In genomic region chr19:7070775-7071174, GRCm38 (mm10) we compare ENCODE assay signal across 12 mouse cellular contexts. TPM values are rescaled to one million over a fixed set of nuclear protein-coding genes. Genes with fewer than 3 reads are reported as not detected.
DNase-seq lines count a peak whose midpoint lies in the region; ATAC-seq and TF ChIP-seq lines count a peak whose summit lies in the region.
"Had no signal": no experiment of that assay in that cellular context is flagged by ENCODE, and none has a peak within 500 bp of the region (broad histone marks: within the 10 kb centered on the region; RNA-seq: fewer than 3 reads in every experiment).

No protein-coding gene starts in this region.

- no peak overlapping the region for H3K9ac ChIP-seq in heart, embryonic 12.5 days
- no peak overlapping the region for H3K9ac ChIP-seq in heart, adult 2 months (ENCODE audit: low read depth, low read length)
- H3K9ac ChIP-seq in midbrain, embryonic 11.5 days (ENCODE audit: low read length): peak overlapping the region; percentile 13

- DNase-seq in heart, adult 2 months: no peak
- peak; percentile 43 for DNase-seq in retina, postnatal 1 day
- DNase-seq in retina, embryonic 14.5 days (ENCODE audit: low spot score): no peak
- DNase-seq in midbrain, embryonic 11.5 days (ENCODE audit: low spot score, missing footprints): no peak
- DNase-seq in cerebellum, adult 2 months: no peak
- no peak for DNase-seq in thymus, postnatal 10 days (ENCODE audit: low spot score in 2 of 2)
- no peak for DNase-seq in spleen, adult 12 weeks (ENCODE audit: low spot score)
- DNase-seq: adrenal gland, postnatal 36 days; cerebellum, adult 9-11 months; kidney, adult 8-10 months had no signal

- no peak for TF ChIP-seq EP300 in heart, adult 2 months (IDR thresholded peaks at IDR 0.05; ENCODE audit: insufficient read depth, low read depth, low read length)

- H3K79me2 ChIP-seq in heart, adult 2 months (replicated peaks; ENCODE audit: control insufficient read depth, insufficient read depth, low read length): no peaks in the 10 kb centered on the region

- H3K4me3 ChIP-seq in heart, embryonic 12.5 days: no peak overlapping the region
- H3K4me3 ChIP-seq in heart, adult 2 months: no peak overlapping the region
- no peak overlapping the region for H3K4me3 ChIP-seq in midbrain, embryonic 11.5 days (ENCODE audit: low read depth, low read length)
- no peak overlapping the region for H3K4me3 ChIP-seq in cerebellum, adult 2 months (replicated peaks; ENCODE audit: insufficient read depth, low read depth, low read length)

- ATAC-seq in heart, embryonic 12.5 days (ENCODE audit: insufficient number of reproducible peaks, low FRiP score): no peak
- ATAC-seq in midbrain, embryonic 11.5 days (ENCODE audit: low FRiP score): no peak

- H3K36me3 ChIP-seq in heart, embryonic 12.5 days: no peaks in the 10 kb centered on the region
- H3K36me3 ChIP-seq in heart, adult 2 months (ENCODE audit: control insufficient read depth, insufficient read depth, low read length): no peaks in the 10 kb centered on the region
- H3K36me3 ChIP-seq in midbrain, embryonic 11.5 days (ENCODE audit: control insufficient read depth, insufficient read depth, low read length): no peaks in the 10 kb centered on the region

- no peak for TF ChIP-seq POLR2A in heart, adult 2 months (IDR thresholded peaks at IDR 0.05; ENCODE audit: insufficient read depth, low read depth, low read length)
- TF ChIP-seq POLR2A in cerebellum, adult 2 months (IDR thresholded peaks at IDR 0.05; ENCODE audit: borderline replicate concordance, insufficient read depth, low read length): no peak

- intact Hi-C loops in heart, adult 2 months (cut with DNase I): no loop called here

- H3K4me1 ChIP-seq in heart, embryonic 12.5 days (replicated peaks): peaks cover 42% of the 10 kb centered on the region
- H3K4me1 ChIP-seq in heart, adult 2 months (ENCODE audit: control insufficient read depth, insufficient read depth, low read length): peaks cover 1% of the 10 kb centered on the region; the same call in 1 of the 2 replicates
- H3K4me1 ChIP-seq in midbrain, embryonic 11.5 days (ENCODE audit: control insufficient read depth, insufficient read depth, low read length): peaks cover 70% of the 10 kb centered on the region
- H3K4me1 ChIP-seq in cerebellum, adult 2 months (ENCODE audit: control insufficient read depth, insufficient read depth, low read length): peaks cover 36% of the 10 kb centered on the region

- TF ChIP-seq CTCF in heart, adult 2 months (IDR thresholded peaks at IDR 0.05): no peak
- TF ChIP-seq CTCF in cerebellum, adult 2 months (IDR thresholded peaks at IDR 0.05; ENCODE audit: borderline replicate concordance, insufficient read depth, low read depth, low read length): no peak

- peaks cover 41% of the 10 kb centered on the region for H3K27me3 ChIP-seq in heart, embryonic 12.5 days (replicated peaks)
- no peaks in the 10 kb centered on the region for H3K27me3 ChIP-seq in heart, adult 2 months (ENCODE audit: control insufficient read depth, insufficient read depth, low read length)
- H3K27me3 ChIP-seq in midbrain, embryonic 11.5 days (ENCODE audit: control insufficient read depth, insufficient read depth, low read length): peaks cover 27% of the 10 kb centered on the region
- H3K27me3 ChIP-seq in cerebellum, adult 2 months (ENCODE audit: control insufficient read depth, insufficient read depth, low read length): no peaks in the 10 kb centered on the region

- no peaks in the 10 kb centered on the region for H3K9me3 ChIP-seq in heart, embryonic 12.5 days (replicated peaks)
- no peaks in the 10 kb centered on the region for H3K9me3 ChIP-seq in midbrain, embryonic 11.5 days (ENCODE audit: control insufficient read depth, low read length)

- WGBS in heart, embryonic 12.5 days: 24% methylated on average over 4 of the region's 4 CpGs
- WGBS in heart, adult 2 months: 47% methylated on average over 4 of the region's 4 CpGs
- WGBS in midbrain, embryonic 11.5 days: 3% methylated on average over 4 of the region's 4 CpGs
- 77% methylated on average over 4 of the region's 4 CpGs for WGBS in cerebellum, adult 2 months

- H3K4me2 ChIP-seq in heart, embryonic 12.5 days: peak overlapping the region; percentile 62
- H3K4me2 ChIP-seq in midbrain, embryonic 11.5 days: peak overlapping the region; percentile 32

- H3K27ac ChIP-seq in heart, embryonic 12.5 days (ENCODE audit: poor library complexity, severe bottlenecking): no peak overlapping the region
- no peak overlapping the region for H3K27ac ChIP-seq in heart, adult 2 months
- H3K27ac ChIP-seq in midbrain, embryonic 11.5 days (ENCODE audit: low read depth, low read length): peak overlapping the region; percentile 85
- H3K27ac ChIP-seq in cerebellum, adult 2 months (ENCODE audit: insufficient read depth, low read length): no peak overlapping the region

RNA-seq across cellular contexts. Expression of gene Macrod1, which starts 14.2 kb away (rescaled TPM):
- 29.0 and 30.0 TPM in 2 replicates for polyA plus RNA-seq in heart, embryonic 12.5 days (2016; fragmentation: Nextera tagmentation; extraction: Ambion mirVana)
- 100 to 1,000 TPM; 262 to 309 TPM for total RNA-seq in heart, adult 2 months (2021)
- polyA plus RNA-seq in heart, adult 2 months (2012; rRNA removed): 260 and 278 TPM in 2 replicates
- 2.2 and 3.0 TPM in 2 replicates for polyA plus RNA-seq in midbrain, embryonic 11.5 days (2014; fragmentation: Nextera tagmentation; extraction: Ambion mirVana)
- polyA plus RNA-seq in cerebellum, adult 2 months (2012; rRNA removed): 30.8 and 33.8 TPM in 2 replicates

RNA-seq across cellular contexts. Expression of gene Stip1, which starts 31.0 kb away (rescaled TPM):
- polyA plus RNA-seq in heart, embryonic 12.5 days (2016; fragmentation: Nextera tagmentation; extraction: Ambion mirVana): 228 and 236 TPM in 2 replicates
- 100 to 1,000 TPM; 117 to 121 TPM for total RNA-seq in heart, adult 2 months (2021)
- polyA plus RNA-seq in heart, adult 2 months (2012; rRNA removed): 49.9 and 80.2 TPM in 2 replicates
- 410 and 416 TPM in 2 replicates for polyA plus RNA-seq in midbrain, embryonic 11.5 days (2014; fragmentation: Nextera tagmentation; extraction: Ambion mirVana)
- 215 and 217 TPM in 2 replicates for polyA plus RNA-seq in cerebellum, adult 2 months (2012; rRNA removed)

RNA-seq across cellular contexts. Expression of gene Flrt1, which starts 34.8 kb away (rescaled TPM):
- 0.81 and 0.87 TPM in 2 replicates for polyA plus RNA-seq in heart, embryonic 12.5 days (2016; fragmentation: Nextera tagmentation; extraction: Ambion mirVana)
- 1 to 10 TPM; 1.1 to 1.2 TPM for total RNA-seq in heart, adult 2 months (2021)
- 0.84 and 0.94 TPM in 2 replicates for polyA plus RNA-seq in heart, adult 2 months (2012; rRNA removed)
- polyA plus RNA-seq in midbrain, embryonic 11.5 days (2014; fragmentation: Nextera tagmentation; extraction: Ambion mirVana): 7.5 and 8.2 TPM in 2 replicates
- 5.4 and 6.2 TPM in 2 replicates for polyA plus RNA-seq in cerebellum, adult 2 months (2012; rRNA removed)
- total RNA-seq: megakaryocyte progenitor cell, adult 5-6 weeks had no signal

RNA-seq across cellular contexts. Expression of gene Fermt3, which starts 51.5 kb away (rescaled TPM):
- 9.3 and 11.7 TPM in 2 replicates for polyA plus RNA-seq in heart, embryonic 12.5 days (2016; fragmentation: Nextera tagmentation; extraction: Ambion mirVana)
- total RNA-seq in heart, adult 2 months (2021): 1 to 10 TPM; 5.2 to 9.0 TPM
- 4.7 and 7.8 TPM in 2 replicates for polyA plus RNA-seq in heart, adult 2 months (2012; rRNA removed)
- 6.7 and 7.3 TPM in 2 replicates for polyA plus RNA-seq in midbrain, embryonic 11.5 days (2014; fragmentation: Nextera tagmentation; extraction: Ambion mirVana)
- polyA plus RNA-seq in cerebellum, adult 2 months (2012; rRNA removed): 2.2 and 2.3 TPM in 2 replicates
